Mouse (Mus musculus) midbrain, embryonic 15.5 days (tissue): ENCODE measurements around the gene Trim62. TPM values are rescaled to one million over a fixed set of nuclear protein-coding genes. Genes with fewer than 3 reads are reported as not detected.

Source experiments
- ATAC-seq: fragments of 200-750 bp; cut with Nextera tagmentation; replicated peaks from 2 replicates; pipeline ENCODE4 v1.8.0; 2017; ENCODE audit warnings: moderate TSS enrichment
- H3K27ac ChIP-seq: fragments of 300-500 bp; sonication (generic); 2 replicates; pipeline ENCODE4 v1.5.1; 2015; ENCODE audit warnings: mild to moderate bottlenecking, inconsistent platforms
- H3K27me3 ChIP-seq: fragments of 300-500 bp; sonication (generic); replicated peaks from 2 replicates; pipeline ENCODE4 v1.6.1; 2015; ENCODE audit warnings: inconsistent platforms
- H3K36me3 ChIP-seq: fragments of 300-500 bp; sonication (generic); replicated peaks from 2 replicates; pipeline ENCODE4 v1.6.1; 2015; ENCODE audit warnings: inconsistent platforms
- H3K4me1 ChIP-seq: fragments of 300-500 bp; sonication (generic); 2 replicates; pipeline ENCODE4 v1.6.1; 2015; ENCODE audit warnings: inconsistent platforms
- H3K4me2 ChIP-seq: fragments of 300-500 bp; sonication (generic); 2 replicates; pipeline ENCODE4 v1.6.1; 2015; ENCODE audit warnings: inconsistent platforms, mild to moderate bottlenecking, moderate library complexity
- H3K4me3 ChIP-seq: fragments of 300-500 bp; sonication (generic); 2 replicates; pipeline ENCODE4 v1.5.1; 2015; ENCODE audit warnings: mild to moderate bottlenecking, inconsistent platforms
- H3K9ac ChIP-seq: fragments of 300-500 bp; sonication (generic); 2 replicates; pipeline ENCODE4 v1.6.1; 2015; ENCODE audit warnings: mild to moderate bottlenecking, inconsistent platforms
- H3K9me3 ChIP-seq: fragments of 300-500 bp; sonication (generic); 2 replicates; pipeline ENCODE4 v1.6.1; 2016; ENCODE audit warnings: inconsistent platforms
- WGBS: fragments of 180-500 bp; shearing (Covaris S2); methylation state at CpG from one replicate; pipeline ENCODE4 v1.1.7; 2015; ENCODE audit warnings: mixed read lengths; 5-methylcytosine and 5-hydroxymethylcytosine counted together
- polyA plus RNA-seq: library from polyadenylated mRNA; unstranded; fragments of >200 nt; fragmentation: Nextera tagmentation; extraction: Ambion mirVana; gene quantifications from 2 replicates; pipeline ENCODE4 v1.2.1, GENCODE M21; 2015

Gene Trim62
- polyA plus RNA-seq, 1 experiment from 2014 or later, result 21.5 TPM

GRCm38 (mm10) chr4:128902390-128902789 lies 19.0 kb downstream of the Trim62 start:
- 87% methylated on average over 8 of the region's 8 CpGs for WGBS
- H3K4me1 ChIP-seq, result peaks cover 25% of the 10 kb centered on the region

DNA sequence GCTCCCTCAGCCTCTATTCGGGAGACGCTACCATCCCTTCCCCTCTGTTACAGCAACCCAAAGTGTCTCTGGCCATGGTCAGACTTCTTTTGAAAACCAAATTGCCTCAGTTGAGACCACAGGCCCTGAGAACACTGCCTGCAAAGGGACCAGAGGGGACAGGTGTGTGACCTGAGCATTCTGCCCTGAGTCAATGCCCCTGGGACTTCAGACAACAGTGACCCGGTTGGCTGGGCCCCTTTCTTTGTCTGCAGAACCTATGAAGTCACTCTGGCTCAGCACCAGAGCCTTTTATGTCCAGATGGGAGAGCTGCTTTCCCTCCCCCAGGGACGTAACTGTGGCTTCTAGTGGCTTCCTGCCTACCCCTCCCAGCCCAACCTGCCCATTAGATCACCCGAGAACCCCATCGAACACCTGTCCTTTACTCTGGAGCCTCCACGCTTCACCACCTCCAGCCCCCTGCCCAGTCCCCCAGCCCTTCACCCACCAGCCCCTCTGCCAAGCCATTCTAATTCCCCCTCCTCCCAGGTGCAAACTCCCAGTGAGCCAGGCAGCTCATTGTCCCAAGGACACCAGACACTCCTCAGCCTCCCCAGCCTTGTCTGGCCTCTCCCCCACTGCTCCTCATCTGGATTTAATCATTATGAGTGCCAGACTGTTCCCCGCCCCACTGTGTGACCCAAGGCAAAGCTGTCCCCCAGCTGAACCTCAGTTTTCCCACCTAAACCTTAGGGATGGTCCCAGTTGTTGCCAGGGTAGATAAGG lies 20.8 kb downstream of the Trim62 start:
- H3K4me1 ChIP-seq, result peaks cover 14% of the 10 kb centered on the region
- H3K27ac ChIP-seq, result no peak overlapping the region
- no peak for ATAC-seq
- H3K4me2 ChIP-seq, result no peak overlapping the region
- peaks cover 6% of the 10 kb centered on the region; the same call in 1 of the 2 replicates for H3K36me3 ChIP-seq
- H3K9ac ChIP-seq, result no peak overlapping the region
- H3K27me3 ChIP-seq, result no peaks in the 10 kb centered on the region
- no peaks in the 10 kb centered on the region for H3K9me3 ChIP-seq
- WGBS, result 51% methylated on average over 8 of the region's 8 CpGs
- no peak overlapping the region for H3K4me3 ChIP-seq

More at GRCm38 (mm10) chr4:128902390-128902789, 19.0 kb downstream of the Trim62 start:
- H3K27me3 ChIP-seq, result no peaks in the 10 kb centered on the region
- H3K9me3 ChIP-seq, result no peaks in the 10 kb centered on the region
- H3K9ac ChIP-seq, result no peak overlapping the region
- H3K27ac ChIP-seq, result no peak overlapping the region
- peaks cover 5% of the 10 kb centered on the region; the same call in 1 of the 2 replicates for H3K36me3 ChIP-seq
- no peak overlapping the region for H3K4me2 ChIP-seq
- no peak for ATAC-seq
- no peak overlapping the region for H3K4me3 ChIP-seq

GRCm38 (mm10) chr4:128905251-128905650 lies 21.9 kb downstream of the Trim62 start:
- Histone ChIP-seq H3K4me1 (peaks cover 4% of the 10 kb centered on the region), H3K4me3 (no peak overlapping the region), H3K9me3 (no peaks in the 10 kb centered on the region), H3K4me2 (no peak overlapping the region), H3K27ac (no peak overlapping the region), H3K36me3 (peaks cover 16% of the 10 kb centered on the region; the same call in 1 of the 2 replicates), H3K27me3 (no peaks in the 10 kb centered on the region), H3K9ac (no peak overlapping the region)
- ATAC-seq, result no peak
- 40% methylated on average over 8 of the region's 8 CpGs for WGBS

DNA sequence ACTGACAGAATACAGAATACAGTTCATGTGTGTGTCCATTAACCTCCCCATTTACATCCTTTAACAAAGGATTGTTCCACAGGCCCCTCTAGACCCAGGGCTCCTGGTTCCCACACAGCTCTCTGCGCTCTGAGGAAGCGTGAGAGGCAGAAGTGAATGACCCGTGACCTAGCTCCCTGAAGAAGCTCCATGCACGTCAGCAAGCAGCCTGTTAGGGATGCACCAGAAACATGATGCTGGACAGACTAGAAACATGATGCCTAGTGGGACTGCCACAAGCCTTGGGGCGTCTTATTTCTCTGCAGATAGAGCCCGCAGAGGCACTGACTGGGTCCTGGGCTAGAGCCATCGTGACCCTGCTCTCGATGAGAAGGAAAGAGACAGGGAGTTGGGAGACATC lies 23.4 kb downstream of the Trim62 start:
- no peaks in the 10 kb centered on the region for H3K9me3 ChIP-seq
- H3K9ac ChIP-seq, result no peak overlapping the region
- no peak overlapping the region for H3K4me2 ChIP-seq
- no peaks in the 10 kb centered on the region for H3K4me1 ChIP-seq
- H3K27ac ChIP-seq, result no peak overlapping the region
- no peaks in the 10 kb centered on the region for H3K27me3 ChIP-seq
- H3K36me3 ChIP-seq, result peaks cover 16% of the 10 kb centered on the region; the same call in 1 of the 2 replicates
- no peak for ATAC-seq
- H3K4me3 ChIP-seq, result no peak overlapping the region
- 65% methylated on average over 8 of the region's 8 CpGs for WGBS

DNA sequence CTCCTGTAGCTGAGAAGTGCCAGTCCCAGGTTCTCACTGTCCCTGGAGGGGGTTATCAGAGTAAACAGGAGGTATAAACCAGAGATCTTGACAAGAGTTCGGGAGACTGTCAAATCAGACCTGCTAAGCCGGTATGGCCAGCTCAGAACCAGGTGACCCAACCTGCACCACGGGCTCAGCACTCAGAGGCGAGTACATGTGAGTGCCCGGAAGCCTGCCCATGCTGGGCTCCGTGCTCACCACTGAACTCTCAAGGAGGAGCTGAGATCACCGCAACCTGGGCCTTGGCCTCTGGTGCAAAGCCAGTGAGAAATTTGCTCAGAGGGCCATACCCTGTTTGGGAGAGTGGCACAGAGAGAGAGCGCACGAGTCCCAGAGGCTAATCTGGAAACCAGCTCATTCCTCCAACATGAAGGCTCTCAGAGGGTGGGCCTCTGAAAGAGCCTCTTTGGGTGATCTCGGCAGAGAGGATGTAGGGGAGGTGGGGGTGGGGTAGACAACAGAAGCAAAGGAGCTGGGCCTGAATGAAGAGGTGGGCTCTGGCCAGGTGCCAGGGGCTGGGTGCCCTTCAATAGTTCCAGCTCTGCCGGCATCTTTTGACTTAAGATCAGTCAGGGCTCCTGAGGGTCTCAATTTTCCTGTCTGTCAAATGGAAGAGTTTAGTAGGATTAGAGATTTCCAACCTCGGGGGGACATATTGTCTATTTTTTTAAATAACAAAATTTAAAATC lies 24.0 kb downstream of the Trim62 start:
- WGBS, result 70% methylated on average over 12 of the region's 12 CpGs
- Histone ChIP-seq H3K4me3 (no peak overlapping the region), H3K27ac (no peak overlapping the region), H3K27me3 (no peaks in the 10 kb centered on the region), H3K9ac (no peak overlapping the region), H3K4me2 (no peak overlapping the region), H3K4me1 (no peaks in the 10 kb centered on the region), H3K9me3 (no peaks in the 10 kb centered on the region), H3K36me3 (peaks cover 15% of the 10 kb centered on the region; the same call in 1 of the 2 replicates)
- ATAC-seq, result no peak

- no peak overlapping the region for H3K9ac ChIP-seq
- H3K36me3 ChIP-seq, result peaks cover 11% of the 10 kb centered on the region; the same call in 1 of the 2 replicates
- no peak overlapping the region for H3K4me3 ChIP-seq
- H3K9me3 ChIP-seq, result no peaks in the 10 kb centered on the region
- no peak for ATAC-seq
- H3K4me2 ChIP-seq, result no peak overlapping the region
- no peak overlapping the region for H3K27ac ChIP-seq
- no peaks in the 10 kb centered on the region for H3K27me3 ChIP-seq
- no peaks in the 10 kb centered on the region for H3K4me1 ChIP-seq
- 66% methylated on average over 24 of the region's 24 CpGs for WGBS
These were observed 25.4 kb downstream of the Trim62 start for GRCm38 (mm10) chr4:128908586-128909377.

- H3K27ac ChIP-seq, result no peak overlapping the region
- no peaks in the 10 kb centered on the region for H3K9me3 ChIP-seq
- H3K4me2 ChIP-seq, result no peak overlapping the region
- H3K4me3 ChIP-seq, result no peak overlapping the region
- WGBS, result 78% methylated on average over 14 of the region's 14 CpGs
- no peaks in the 10 kb centered on the region for H3K27me3 ChIP-seq
- ATAC-seq, result no peak
- H3K36me3 ChIP-seq, result peaks cover 11% of the 10 kb centered on the region; the same call in 1 of the 2 replicates
- no peak overlapping the region for H3K9ac ChIP-seq
- no peaks in the 10 kb centered on the region for H3K4me1 ChIP-seq
These were observed 26.0 kb downstream of the Trim62 start for GRCm38 (mm10) chr4:128909378-128909831.

DNA sequence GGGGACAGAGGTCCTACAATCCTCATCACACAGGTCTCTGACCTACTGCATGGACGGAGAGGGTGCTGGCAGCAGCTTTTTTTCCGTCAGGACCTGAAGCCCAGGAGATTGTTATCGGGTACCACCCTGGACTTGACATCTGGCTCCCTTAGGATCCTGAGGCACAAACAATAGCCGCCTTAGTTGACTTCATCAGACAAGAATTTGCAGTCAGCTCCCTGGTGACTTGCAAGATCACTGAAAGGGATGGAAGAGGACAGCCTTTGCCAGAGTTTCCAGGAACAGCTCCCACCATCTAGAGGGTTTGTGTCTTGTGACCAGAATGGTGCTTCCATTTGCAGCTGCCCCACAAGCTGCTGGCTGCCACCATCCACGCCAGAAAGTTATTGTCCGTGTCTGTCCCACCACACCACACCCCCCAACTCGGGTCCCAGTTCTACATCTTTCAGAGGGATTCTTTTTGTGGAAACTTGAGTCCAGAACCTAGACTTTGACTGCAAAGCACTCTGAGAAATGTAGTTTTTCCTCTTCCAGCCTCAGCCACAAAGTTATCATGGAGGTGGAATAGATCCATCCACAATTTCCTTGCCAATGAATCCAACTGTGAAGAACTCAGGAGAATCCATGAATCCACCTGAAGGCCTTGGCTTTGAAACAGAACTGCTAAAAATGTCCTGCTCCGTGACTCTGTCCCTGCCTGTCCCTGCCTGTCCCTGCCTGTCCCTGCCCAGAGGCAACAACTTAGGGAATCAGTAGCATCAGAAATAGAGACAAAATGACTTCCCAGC lies 27.1 kb downstream of the Trim62 start:
- WGBS, result 80% methylated on average over 8 of the region's 8 CpGs

DNA sequence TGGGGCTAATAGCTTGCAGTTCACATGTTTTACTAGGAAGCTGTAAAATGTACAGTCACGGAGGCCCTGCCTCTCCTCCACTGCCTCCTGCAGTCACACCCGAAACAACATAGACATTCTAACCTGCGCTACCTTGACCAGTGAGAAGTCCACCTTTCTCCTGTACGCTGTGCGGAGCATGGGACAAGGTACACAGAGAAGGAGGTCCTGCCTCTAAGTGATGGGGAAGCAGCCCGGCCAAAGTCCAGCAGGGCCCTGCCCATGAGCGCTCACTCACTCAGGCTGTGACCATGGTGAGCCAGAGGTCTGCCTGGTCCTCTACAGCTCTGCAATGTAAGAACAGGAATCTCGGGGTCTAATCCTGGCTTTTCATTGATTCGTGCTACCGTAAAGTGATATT lies 28.7 kb downstream of the Trim62 start:
- 92% methylated on average over 10 of the region's 10 CpGs for WGBS
- no peaks in the 10 kb centered on the region for H3K4me1 ChIP-seq
- H3K27ac ChIP-seq, result no peak overlapping the region
- H3K36me3 ChIP-seq, result peaks cover 11% of the 10 kb centered on the region; the same call in 1 of the 2 replicates
- no peak for ATAC-seq
- no peaks in the 10 kb centered on the region for H3K9me3 ChIP-seq
- H3K9ac ChIP-seq, result no peak overlapping the region
- H3K27me3 ChIP-seq, result no peaks in the 10 kb centered on the region
- no peak overlapping the region for H3K4me2 ChIP-seq
- H3K4me3 ChIP-seq, result no peak overlapping the region

More for the DNA sequence above, 27.1 kb downstream of the Trim62 start:
- Histone ChIP-seq H3K27ac (no peak overlapping the region), H3K9ac (no peak overlapping the region), H3K4me2 (no peak overlapping the region), H3K27me3 (no peaks in the 10 kb centered on the region), H3K36me3 (peaks cover 11% of the 10 kb centered on the region; the same call in 1 of the 2 replicates), H3K4me3 (no peak overlapping the region), H3K9me3 (no peaks in the 10 kb centered on the region), H3K4me1 (no peaks in the 10 kb centered on the region)
- no peak for ATAC-seq

DNA sequence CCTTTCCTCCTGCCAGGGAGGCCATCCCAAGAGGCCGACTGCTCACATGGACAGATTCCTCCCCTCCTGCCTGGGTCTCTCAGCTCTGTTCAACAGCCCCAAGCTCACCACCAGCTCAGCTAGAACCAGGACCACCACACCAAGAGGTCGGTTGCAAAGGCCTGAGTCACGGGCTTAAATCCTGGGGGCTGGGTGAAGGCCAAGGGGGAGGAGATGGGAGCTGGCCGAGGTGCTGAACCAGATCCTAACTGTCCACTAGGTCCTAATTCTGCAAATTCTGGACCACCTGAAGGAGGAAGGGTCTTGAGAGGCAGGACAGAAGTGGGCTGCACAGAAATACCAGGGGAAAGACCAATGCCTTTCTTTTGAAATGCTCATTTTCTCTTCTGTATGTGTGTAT lies 30.4 kb downstream of the Trim62 start:
- H3K9ac ChIP-seq, result no peak overlapping the region
- no peak overlapping the region for H3K4me3 ChIP-seq
- no peak overlapping the region for H3K4me2 ChIP-seq
- H3K4me1 ChIP-seq, result no peaks in the 10 kb centered on the region
- no peaks in the 10 kb centered on the region for H3K9me3 ChIP-seq
- H3K36me3 ChIP-seq, result peaks cover 11% of the 10 kb centered on the region; the same call in 1 of the 2 replicates
- 26% methylated on average over 4 of the region's 4 CpGs for WGBS
- H3K27ac ChIP-seq, result no peak overlapping the region
- ATAC-seq, result no peak
- no peaks in the 10 kb centered on the region for H3K27me3 ChIP-seq

DNA sequence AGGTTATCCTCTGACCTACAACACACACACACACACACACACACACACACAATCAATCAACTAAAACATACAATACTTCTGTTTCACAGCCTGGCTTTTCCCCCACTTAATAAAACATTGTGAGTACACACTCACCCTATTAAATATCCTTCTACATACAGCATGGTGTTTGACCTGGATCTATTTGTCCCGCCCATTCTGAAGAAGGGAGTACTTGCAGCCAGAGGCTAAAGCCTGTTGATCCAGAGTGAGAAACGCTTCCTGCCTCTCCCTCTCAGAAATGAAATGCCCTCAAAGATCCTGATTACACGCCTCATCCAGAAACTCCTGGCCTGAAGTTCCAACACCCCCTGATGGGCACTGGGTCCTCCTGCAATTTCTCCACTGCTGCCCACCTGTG lies 33.7 kb downstream of the Trim62 start:
- H3K27me3 ChIP-seq, result no peaks in the 10 kb centered on the region
- WGBS, result 81% methylated on average over 3 of the region's 3 CpGs
- H3K4me3 ChIP-seq, result no peak overlapping the region
- H3K9me3 ChIP-seq, result no peaks in the 10 kb centered on the region
- no peak for ATAC-seq
- no peak overlapping the region for H3K4me2 ChIP-seq
- H3K36me3 ChIP-seq, result no peaks in the 10 kb centered on the region
- H3K27ac ChIP-seq, result no peak overlapping the region
- no peak overlapping the region for H3K9ac ChIP-seq
- no peaks in the 10 kb centered on the region for H3K4me1 ChIP-seq
